Mouse (Mus musculus) spleen, postnatal 0 days (tissue): ENCODE results near the gene Olfr652. TPM values are rescaled to one million over a fixed set of nuclear protein-coding genes. Genes with fewer than 3 reads are reported as not detected.

Experiments used
- polyA plus RNA-seq: library from polyadenylated mRNA; unstranded; fragments of >200 nt; fragmentation: Nextera tagmentation; extraction: Ambion mirVana; gene quantifications from 2 replicates; pipeline ENCODE4 v1.2.1, GENCODE M21; 2015

The Olfr652 gene
- polyA plus RNA-seq = not detected in 2 replicates

GRCm38 (mm10) chr7:104560601-104561000, at the start of gene Olfr652:
TSS of gene Olfr652 (plus strand) at chr7:104560901.

GRCm38 (mm10) chr7:104549833-104550232, 10.9 kb upstream of the Olfr652 start, which contains the start of gene Olfr651:
TSS of gene Olfr651 (plus strand) at chr7:104550133.

GRCm38 (mm10) chr7:104577014-104577413, 16.3 kb downstream of the Olfr652 start, which contains the start of gene Olfr653:
TSS of gene Olfr653 (plus strand) at chr7:104577314.

GRCm38 (mm10) chr7:104586725-104587124, 26.0 kb downstream of the Olfr652 start, which contains the start of gene Olfr654:
TSS of gene Olfr654 (plus strand) at chr7:104587025.

GRCm38 (mm10) chr7:104601679-104602078, 41.0 kb downstream of the Olfr652 start, which contains the start of gene Olfr655:
TSS of gene Olfr655 (minus strand) at chr7:104601779.

GRCm38 (mm10) chr7:104613655-104614054, 53.0 kb downstream of the Olfr652 start, which contains the start of gene Olfr656:
TSS of gene Olfr656 (plus strand) at chr7:104613955.

Other genes starting within 250 kb of the Olfr652 start
- 13.9 and 19.1 TPM in 2 replicates for gene Trim12a, start 245.4 kb upstream of the Olfr652 start, polyA plus RNA-seq
- gene Trim34b, start 231.4 kb upstream of the Olfr652 start, polyA plus RNA-seq = 0.13 TPM in 1 of 2 replicates, not detected in the other
- 5.1 and 7.7 TPM in 2 replicates for gene Trim12c, start 207.5 kb upstream of the Olfr652 start, polyA plus RNA-seq
- gene Trim30b, start 191.0 kb upstream of the Olfr652 start, polyA plus RNA-seq = 6.6 and 7.3 TPM in 2 replicates
- gene Trim30c, start 160.1 kb upstream of the Olfr652 start, polyA plus RNA-seq = 0.32 and 0.52 TPM in 2 replicates
- 9.0 and 12.5 TPM in 2 replicates for gene Trim30a, start 95.7 kb upstream of the Olfr652 start, polyA plus RNA-seq
- 6.6 and 8.9 TPM in 2 replicates for gene Trim30d, start 53.1 kb upstream of the Olfr652 start, polyA plus RNA-seq
- not detected in 2 replicates for gene Olfr651, start 10.8 kb upstream of the Olfr652 start, polyA plus RNA-seq
- gene Olfr653, start 16.4 kb downstream of the Olfr652 start, polyA plus RNA-seq = not detected in 2 replicates
- not detected in 2 replicates for gene Olfr654, start 26.1 kb downstream of the Olfr652 start, polyA plus RNA-seq
- not detected in 2 replicates for gene Olfr655, start 40.9 kb downstream of the Olfr652 start, polyA plus RNA-seq
- not detected in 2 replicates for gene Olfr656, start 53.1 kb downstream of the Olfr652 start, polyA plus RNA-seq
- not detected in 2 replicates for gene Olfr657, start 63.9 kb downstream of the Olfr652 start, polyA plus RNA-seq
- not detected in 2 replicates for gene Olfr658, start 86.4 kb downstream of the Olfr652 start, polyA plus RNA-seq
- gene Olfr659, start 105.9 kb downstream of the Olfr652 start, polyA plus RNA-seq = not detected in 2 replicates
- gene Olfr661, start 125.6 kb downstream of the Olfr652 start, polyA plus RNA-seq = not detected in 2 replicates
- not detected in 2 replicates for gene Usp17le, start 216.6 kb downstream of the Olfr652 start, polyA plus RNA-seq